Mouse (Mus musculus) CD4-positive, CD25-positive, alpha-beta regulatory T cell (primary cell): ENCODE results near the gene Gpc2. TPM values are rescaled to one million over a fixed set of nuclear protein-coding genes. Genes with fewer than 3 reads are reported as not detected.

Experiments used
- polyA plus RNA-seq: library from polyadenylated mRNA; unstranded; fragments of 100-300 nt; shearing (Covaris generic); gene quantifications from one replicate; pipeline ENCODE4 v1.2.1, GENCODE M21; 2017

The Gpc2 gene
- polyA plus RNA-seq = 1.4 TPM

DNA sequence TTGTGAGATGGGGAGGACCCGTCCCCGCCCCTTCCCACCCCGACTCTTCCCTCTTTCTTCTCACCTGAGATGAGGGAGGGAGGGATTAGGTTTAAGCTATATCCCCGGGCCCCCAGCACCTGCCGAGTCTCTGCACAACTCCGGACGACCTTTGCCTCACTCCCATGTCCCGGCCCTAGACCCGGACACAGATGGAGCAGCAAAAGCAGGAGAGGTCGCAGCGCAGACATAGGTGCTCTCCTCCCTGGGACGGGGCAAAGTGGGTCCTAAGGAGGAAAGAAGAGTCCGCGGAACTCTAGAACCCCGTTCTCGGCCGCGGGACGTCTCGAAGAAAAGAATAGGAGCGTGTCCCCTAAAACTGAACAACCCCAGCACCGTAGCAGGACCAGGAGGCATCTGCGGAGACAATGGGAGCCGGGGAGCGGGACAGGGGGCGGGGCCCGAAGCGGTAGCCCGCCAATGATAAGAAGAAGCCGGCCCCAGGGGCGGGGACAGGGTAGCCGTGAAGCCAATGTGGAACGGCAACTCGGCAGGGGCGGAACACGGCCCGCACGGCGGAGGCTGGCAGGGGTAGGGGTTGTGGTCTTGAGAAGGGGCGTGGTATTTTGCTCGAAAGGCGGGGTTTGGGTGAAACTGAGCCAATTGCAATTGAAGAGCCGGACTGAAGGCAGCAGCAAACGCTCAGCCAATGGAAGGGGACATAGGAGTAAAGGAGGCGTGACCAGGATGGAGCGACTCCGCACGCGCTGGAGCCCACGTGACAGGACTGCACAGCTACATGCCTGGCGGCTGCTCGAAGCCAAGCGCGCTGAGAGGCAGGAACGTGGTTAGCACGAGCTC lies at the start of gene Gpc2, which contains the start of the genes Gm43720 and Stag3:
Gpc2 (minus strand) TSS at position 421 of the 840 bp plus-strand sequence.
Gm43720 (minus strand) TSS at position 374 of the 840 bp plus-strand sequence.
Stag3 (plus strand) TSS at position 656 of the 840 bp plus-strand sequence.

DNA sequence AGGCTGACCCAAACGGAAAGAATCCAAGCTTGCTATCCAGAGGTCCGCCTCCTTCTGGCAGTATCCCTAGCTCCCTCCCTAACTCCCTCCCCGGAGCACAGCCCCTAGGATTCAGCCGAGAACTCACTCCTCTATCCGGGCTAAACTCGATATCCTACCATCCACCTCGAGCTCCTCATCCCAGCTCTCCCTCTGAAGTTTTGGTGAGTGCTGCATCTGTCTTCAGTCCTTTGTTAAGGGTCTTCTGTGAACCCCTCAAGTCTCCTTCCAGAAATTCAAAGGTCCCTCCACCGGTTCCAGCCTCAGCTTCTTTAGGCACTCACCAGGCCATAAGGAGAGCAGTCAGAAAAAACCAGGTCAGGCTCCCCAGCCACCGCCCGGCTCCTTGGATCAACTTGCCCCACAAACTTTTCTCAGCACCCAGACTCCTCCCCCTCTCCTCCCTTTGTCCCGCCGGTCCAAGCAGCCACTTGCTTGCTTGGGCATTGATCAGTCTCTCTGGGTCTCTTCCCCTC lies 7.3 kb downstream of the Gpc2 start, which contains the start of gene Gal3st4:
Gal3st4 (minus strand) TSS at position 432 of the 515 bp plus-strand sequence.

DNA sequence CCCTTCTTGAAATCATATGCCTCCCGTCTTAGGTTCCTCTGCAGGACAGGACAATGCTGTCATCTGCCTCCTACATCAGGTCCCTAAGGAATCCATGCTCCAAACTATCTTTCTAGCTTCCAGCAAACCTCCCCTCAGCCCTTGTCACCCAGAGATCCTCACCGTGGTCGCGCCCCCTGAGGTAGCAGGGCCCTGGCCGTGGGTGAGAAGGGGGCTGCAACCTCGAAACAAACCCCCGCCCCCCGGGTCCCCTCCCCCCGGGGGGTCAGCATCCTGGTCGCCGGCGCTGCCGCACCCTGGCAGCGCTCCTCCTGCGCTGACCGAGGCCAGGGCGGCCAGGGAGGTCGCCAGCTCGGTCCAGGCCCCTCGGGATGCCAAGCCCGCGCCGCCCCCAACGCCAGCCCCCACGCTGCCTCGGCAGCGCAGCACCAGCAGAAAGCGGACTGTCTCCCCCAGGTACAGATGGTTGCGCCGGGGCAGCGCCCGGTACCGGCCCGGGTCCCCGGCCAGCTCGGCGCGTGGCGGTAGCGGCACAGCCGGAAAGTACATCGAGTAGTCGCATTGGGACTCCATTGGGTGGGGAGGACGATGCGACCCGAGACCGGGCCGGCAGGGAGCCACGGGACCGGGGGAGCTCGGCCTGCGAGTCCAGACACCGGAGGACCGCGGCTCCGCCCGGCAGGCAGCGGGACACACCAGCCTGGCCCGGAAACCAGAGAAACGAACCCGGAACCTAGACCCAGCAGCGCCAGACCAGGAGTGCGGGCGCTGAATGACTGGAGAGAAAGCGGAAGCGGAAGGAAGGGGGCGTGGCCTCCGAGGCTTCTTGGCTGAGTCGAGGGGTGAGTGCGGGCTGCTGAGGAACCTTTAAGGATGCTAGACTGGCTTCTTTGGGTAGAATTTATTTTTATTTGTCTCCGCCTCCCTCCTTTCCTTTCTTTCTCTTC lies 16.3 kb downstream of the Gpc2 start, which contains the start of gene BC037034:
BC037034 (minus strand) TSS at position 774 of the 947 bp plus-strand sequence.

DNA sequence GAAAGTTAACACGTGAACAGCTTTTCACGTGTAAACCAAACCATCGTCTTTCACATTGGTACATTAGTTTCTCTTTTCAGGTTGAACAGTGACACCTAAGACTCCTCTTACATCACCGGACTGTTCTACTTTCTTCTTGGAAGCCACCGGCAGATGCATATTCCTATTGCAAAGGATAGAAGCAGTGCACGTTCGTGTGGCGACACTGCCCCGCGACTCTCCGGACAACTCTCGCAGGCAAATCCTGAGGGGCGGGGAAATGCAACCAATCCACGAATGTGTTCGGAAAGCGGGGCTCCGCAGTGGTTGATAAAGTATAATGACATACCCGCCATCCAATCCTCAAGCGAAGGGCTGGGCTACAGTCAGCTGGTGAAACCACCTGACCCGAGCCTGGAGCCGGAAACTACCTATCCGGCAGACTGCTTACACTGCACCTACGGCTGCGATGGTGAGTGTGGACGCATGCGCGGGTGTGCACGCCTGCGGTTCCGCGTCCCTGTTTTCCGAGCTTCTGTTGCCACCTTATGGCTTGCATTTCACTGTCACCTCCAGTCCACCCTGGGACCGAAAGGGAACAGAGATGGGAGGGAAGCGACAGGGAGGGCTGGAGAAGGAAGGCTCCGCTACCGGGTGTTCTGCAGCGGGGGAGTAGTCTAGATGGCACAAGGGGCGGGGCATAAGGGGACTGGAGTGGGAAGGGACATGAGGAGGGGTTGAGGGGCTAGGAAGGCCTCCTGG lies 24.3 kb downstream of the Gpc2 start, which contains the start of gene Lamtor4:
Lamtor4 (plus strand) TSS at position 130 of the 741 bp plus-strand sequence.

DNA sequence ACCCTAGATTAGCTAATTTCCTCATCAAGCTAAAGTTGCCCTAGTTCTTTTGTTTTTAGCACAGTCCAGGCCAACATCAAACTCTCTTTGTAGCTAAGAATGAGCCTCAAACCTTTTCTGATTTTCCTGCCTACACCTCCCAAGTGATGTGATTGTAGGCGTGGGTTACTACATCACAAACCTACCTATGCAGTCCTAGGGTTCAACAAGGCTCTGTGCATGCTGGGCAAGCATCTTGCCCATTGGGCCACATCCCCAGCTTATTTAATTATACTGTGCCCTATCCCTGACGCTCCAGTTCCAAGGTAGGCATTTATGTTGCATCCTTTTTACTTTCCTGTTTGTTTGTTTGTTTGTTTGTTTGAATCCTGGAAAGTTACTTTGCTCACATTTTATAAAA lies 54.1 kb downstream of the Gpc2 start, which contains the start of gene Nxpe5:
Nxpe5 (plus strand) TSS at position 199 of the 400 bp plus-strand sequence.

Other genes with a start within 250 kb of the Gpc2 start
- gene Smok3c, start 226.8 kb downstream of the Gpc2 start, polyA plus RNA-seq = not detected
- gene Zkscan1, start 194.9 kb downstream of the Gpc2 start, polyA plus RNA-seq = 16.0 TPM
- 23.6 TPM for gene Zscan21, start 163.1 kb downstream of the Gpc2 start, polyA plus RNA-seq
- 20.1 TPM for gene Zfp113, start 124.3 kb downstream of the Gpc2 start, polyA plus RNA-seq
- 208 TPM for gene Cops6, start 118.9 kb downstream of the Gpc2 start, polyA plus RNA-seq
- gene Ap4m1, start 108.0 kb downstream of the Gpc2 start, polyA plus RNA-seq = 10.9 TPM
- 85.2 TPM for gene Mcm7, start 107.6 kb downstream of the Gpc2 start, polyA plus RNA-seq
- 50.7 TPM for gene Taf6, start 92.6 kb downstream of the Gpc2 start, polyA plus RNA-seq
- 16.3 TPM for gene Cnpy4, start 92.5 kb downstream of the Gpc2 start, polyA plus RNA-seq
- 1.5 TPM for gene Mblac1, start 85.7 kb downstream of the Gpc2 start, polyA plus RNA-seq
- 0.10 TPM for gene Nxpe5, start 54.1 kb downstream of the Gpc2 start, polyA plus RNA-seq
- 79.6 TPM for gene Lamtor4, start 24.5 kb downstream of the Gpc2 start, polyA plus RNA-seq
- gene BC037034, start 16.0 kb downstream of the Gpc2 start, polyA plus RNA-seq = 40.7 TPM
- 0.37 TPM for gene Gal3st4, start 7.2 kb downstream of the Gpc2 start, polyA plus RNA-seq
- 0.12 TPM for gene Gm43720, start within 50 bp of the Gpc2 start, polyA plus RNA-seq
- gene Stag3, start 235 bp upstream of the Gpc2 start, polyA plus RNA-seq = 0.77 TPM
- 6.1 TPM for gene Pvrig, start 62.0 kb upstream of the Gpc2 start, polyA plus RNA-seq
- 23.2 TPM for gene Zfp157, start 161.5 kb upstream of the Gpc2 start, polyA plus RNA-seq